Mouse (Mus musculus) heart, embryonic 13.5 days (tissue): ENCODE results near the gene Sprtn. TPM values are rescaled to one million over a fixed set of nuclear protein-coding genes. Genes with fewer than 3 reads are reported as not detected.

ENCODE experiments used
- ATAC-seq: fragments of 200-750 bp; cut with Nextera tagmentation; 2 replicates; pipeline ENCODE4 v1.8.0; 2017; ENCODE audit warnings: moderate TSS enrichment; ENCODE audit not compliant: insufficient number of reproducible peaks, low FRiP score, low TSS enrichment; ENCODE audit errors: extremely low read depth
- H3K27ac ChIP-seq: fragments of 300-500 bp; sonication (generic); replicated peaks from 2 replicates; pipeline ENCODE4 v1.5.1; 2015; ENCODE audit warnings: moderate library complexity, mild to moderate bottlenecking, inconsistent platforms
- H3K27me3 ChIP-seq: fragments of 300-500 bp; sonication (generic); replicated peaks from 2 replicates; pipeline ENCODE4 v1.6.1; 2015; ENCODE audit warnings: mild to moderate bottlenecking, inconsistent platforms
- H3K36me3 ChIP-seq: fragments of 300-500 bp; sonication (generic); 2 replicates; pipeline ENCODE4 v1.6.1; 2015; ENCODE audit warnings: mild to moderate bottlenecking, inconsistent platforms
- H3K4me1 ChIP-seq: fragments of 300-500 bp; sonication (generic); 2 replicates; pipeline ENCODE4 v1.6.1; 2015; ENCODE audit warnings: inconsistent platforms
- H3K4me2 ChIP-seq: fragments of 300-500 bp; sonication (generic); 2 replicates; pipeline ENCODE4 v1.6.1; 2015; ENCODE audit warnings: inconsistent platforms, mild to moderate bottlenecking, moderate library complexity
- H3K4me3 ChIP-seq: fragments of 300-500 bp; sonication (generic); 2 replicates; pipeline ENCODE4 v1.5.1; 2015; ENCODE audit warnings: moderate library complexity, mild to moderate bottlenecking, inconsistent platforms
- H3K9ac ChIP-seq: fragments of 300-500 bp; sonication (generic); 2 replicates; pipeline ENCODE4 v1.6.1; 2015; ENCODE audit warnings: inconsistent platforms, mild to moderate bottlenecking, moderate library complexity
- H3K9me3 ChIP-seq: fragments of 300-500 bp; sonication (generic); 2 replicates; pipeline ENCODE4 v1.6.1; 2016; ENCODE audit warnings: inconsistent platforms
- WGBS: fragments of 180-500 bp; shearing (Covaris S2); methylation state at CpG from one replicate; pipeline ENCODE4 v1.1.7; 2015; ENCODE audit warnings: mixed read lengths; 5-methylcytosine and 5-hydroxymethylcytosine counted together
- polyA plus RNA-seq: library from polyadenylated mRNA; unstranded; fragments of >200 nt; fragmentation: Nextera tagmentation; extraction: Ambion mirVana; gene quantifications from 2 replicates; pipeline ENCODE4 v1.2.1, GENCODE M21; 2015

Sprtn gene
- polyA plus RNA-seq, 1 experiment from 2014 or later, result 7.1 TPM

DNA sequence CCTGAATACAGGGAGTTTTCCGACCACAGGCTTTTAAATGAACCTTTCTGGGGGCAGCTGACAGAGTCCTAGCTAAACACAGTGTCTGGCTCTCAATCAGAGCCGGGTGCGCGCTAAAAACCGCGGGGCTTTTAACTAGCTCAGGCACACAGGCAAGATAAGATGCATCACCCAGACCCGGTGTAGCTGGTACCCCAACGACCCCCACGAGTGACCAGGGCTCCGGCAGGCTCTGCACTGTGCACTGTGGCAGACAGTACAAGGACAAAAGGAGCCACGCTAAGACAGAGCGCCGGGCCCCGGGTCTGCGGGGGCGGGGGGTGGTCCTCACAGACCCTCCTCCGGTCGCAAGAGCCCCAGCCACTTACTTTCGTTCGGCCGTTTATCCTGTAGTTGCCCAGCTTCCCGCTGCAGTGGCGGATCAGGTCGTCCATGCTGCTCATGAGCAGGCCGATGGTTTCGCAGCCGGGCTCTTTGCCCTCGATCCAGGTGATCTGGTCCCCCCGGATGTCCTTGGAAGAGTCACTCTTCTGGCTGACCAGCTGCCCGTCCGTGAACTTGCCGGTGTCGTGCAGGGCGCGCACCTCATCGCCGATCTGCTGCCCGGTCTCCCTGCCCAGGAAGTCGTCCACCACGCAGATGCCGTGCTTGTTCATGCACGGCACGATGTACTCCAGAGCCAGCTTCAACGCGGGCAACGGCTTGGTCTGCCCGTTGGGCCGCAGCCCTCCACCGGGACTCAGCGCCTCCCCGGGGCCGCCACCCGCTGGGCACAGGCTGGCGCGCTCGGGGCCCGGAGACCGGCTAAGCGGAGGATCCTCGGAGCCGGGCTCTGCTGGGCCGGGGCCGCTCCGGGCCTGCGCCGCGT lies 50.4 kb downstream of the Sprtn start:
- H3K4me1 ChIP-seq, result peaks cover 56% of the 10 kb centered on the region
- H3K36me3 ChIP-seq, result 0 out of 2 replicates have a peak, but pooled peaks cover 10% of the 10 kb centered on the region
- no peaks in the 10 kb centered on the region for H3K9me3 ChIP-seq
- no peaks in the 10 kb centered on the region for H3K27me3 ChIP-seq
- peak overlapping the region; percentile 84 for H3K4me3 ChIP-seq
- ATAC-seq, result peak; percentile 19; the same call in 1 of the 2 replicates
- peak overlapping the region; percentile 97 for H3K9ac ChIP-seq
- H3K4me2 ChIP-seq, result peak overlapping the region; percentile 92
- WGBS, result under 1% methylated on average over 67 of the region's 67 CpGs
- peak overlapping the region; percentile 98 for H3K27ac ChIP-seq

DNA sequence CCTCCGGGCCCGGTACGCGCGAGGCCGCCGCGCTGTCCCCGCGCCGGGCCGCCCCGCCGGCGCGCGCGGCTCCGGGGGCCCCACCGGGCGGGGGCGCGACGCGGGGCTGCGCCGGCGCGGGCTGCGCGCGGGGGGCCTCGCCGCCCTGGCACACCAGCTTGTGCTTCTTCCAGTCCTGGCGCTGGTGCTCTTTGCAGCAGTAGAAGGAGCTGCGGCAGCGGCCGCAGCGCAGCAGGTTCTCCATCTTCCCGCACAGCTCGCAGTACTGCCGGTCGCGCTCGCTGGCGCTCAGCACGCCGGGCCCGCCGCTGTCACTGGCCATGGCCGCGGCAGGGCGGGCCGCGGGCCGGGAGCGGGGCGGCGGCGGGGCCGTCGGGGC lies 51.0 kb downstream of the Sprtn start:
- peak; percentile 21; the same call in 1 of the 2 replicates for ATAC-seq
- H3K27ac ChIP-seq, result peak overlapping the region; percentile 98
- whole genome bisulfite sequencing, result 1% methylated on average over 45 of the region's 62 CpGs

DNA sequence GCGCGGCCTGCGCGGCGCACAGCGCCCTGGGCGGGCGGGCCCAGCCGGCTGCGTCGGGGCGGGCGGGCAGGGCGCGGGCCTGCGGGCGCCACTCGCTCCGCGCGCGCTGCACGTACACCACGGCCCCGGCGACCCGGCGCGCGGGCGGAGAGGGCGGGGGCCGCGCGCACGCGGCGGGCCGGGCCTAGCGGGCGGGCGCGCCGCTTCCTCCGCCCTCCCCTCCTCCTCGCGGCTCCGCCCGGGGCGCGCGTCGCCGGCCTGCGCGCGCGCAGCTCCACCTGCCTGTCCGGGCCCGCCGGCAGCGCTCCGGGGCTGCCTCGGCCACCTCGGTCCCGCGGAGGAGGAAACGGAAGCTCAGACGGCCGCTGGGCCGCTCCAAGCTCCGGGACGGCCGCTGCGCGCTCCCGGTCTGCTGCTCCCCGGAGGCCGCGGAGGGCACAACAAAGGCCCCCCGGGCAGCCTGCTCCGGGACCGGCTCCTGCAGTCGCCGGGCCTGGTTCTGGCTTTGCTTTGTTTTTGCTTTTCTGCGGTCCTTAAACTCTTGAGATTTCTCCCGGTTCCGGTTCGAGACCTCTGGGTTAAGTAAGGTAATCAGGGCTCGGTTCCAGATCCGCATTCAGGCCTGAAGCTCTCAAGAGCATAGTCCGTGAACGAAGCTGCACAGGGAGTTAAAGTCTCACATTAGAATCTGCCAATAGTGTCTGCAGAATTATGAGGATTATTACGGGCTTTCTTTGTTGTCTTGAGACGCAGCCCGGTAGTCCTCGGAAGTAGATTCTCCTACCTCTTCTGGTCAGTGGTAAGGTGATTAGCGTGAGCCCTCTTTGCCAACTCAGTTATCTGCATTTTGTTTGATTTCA lies 51.8 kb downstream of the Sprtn start, which contains the start of gene Egln1:
Gene Egln1, minus strand, starts transcription at position 116 of the 860 bp plus-strand sequence.
- under 1% methylated on average over 70 of the region's 98 CpGs for WGBS
- ATAC-seq, result peak; percentile 76; the same call in 1 of the 2 replicates
- 0 out of 2 replicates have a peak, but pooled peaks cover 8% of the 10 kb centered on the region for H3K36me3 ChIP-seq

More for the DNA sequence above, 51.0 kb downstream of the Sprtn start:
- Histone ChIP-seq H3K36me3 (0 out of 2 replicates have a peak, but pooled peaks cover 10% of the 10 kb centered on the region), H3K9me3 (no peaks in the 10 kb centered on the region), H3K27me3 (no peaks in the 10 kb centered on the region), H3K9ac (peak overlapping the region; percentile 97), H3K4me2 (peak overlapping the region; percentile 92), H3K4me3 (peak overlapping the region; percentile 84), H3K4me1 (peaks cover 51% of the 10 kb centered on the region)

DNA sequence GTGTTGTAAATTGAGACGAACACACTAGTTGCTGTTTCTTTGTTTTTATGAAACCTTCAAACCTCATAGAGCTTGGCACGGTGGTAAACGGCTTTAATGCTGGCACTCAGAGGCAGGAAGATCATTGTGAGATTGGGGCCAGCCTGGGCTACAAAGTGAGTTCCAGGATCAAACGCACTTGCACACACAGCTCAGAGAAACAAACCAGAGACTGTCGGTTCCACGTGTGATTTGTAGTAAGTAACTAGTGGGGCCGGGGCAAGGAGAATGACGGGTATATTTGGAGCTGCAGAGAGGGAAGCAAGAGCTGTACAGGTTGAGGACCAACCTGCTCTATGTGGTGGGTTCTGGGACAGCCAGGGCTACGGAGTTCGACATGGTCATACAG lies 52.4 kb downstream of the Sprtn start:
- no peak for ATAC-seq
- peaks cover 47% of the 10 kb centered on the region for H3K4me1 ChIP-seq
- H3K4me3 ChIP-seq, result peak overlapping the region; percentile 84
- WGBS, result 33% methylated on average over 10 of the region's 10 CpGs
- peak overlapping the region; percentile 98 for H3K27ac ChIP-seq
- 0 out of 2 replicates have a peak, but pooled peaks cover 5% of the 10 kb centered on the region for H3K36me3 ChIP-seq
- H3K9me3 ChIP-seq, result no peaks in the 10 kb centered on the region
- peak overlapping the region; percentile 92 for H3K4me2 ChIP-seq
- no peaks in the 10 kb centered on the region for H3K27me3 ChIP-seq
- H3K9ac ChIP-seq, result peak overlapping the region; percentile 97

More for the DNA sequence above, 51.8 kb downstream of the Sprtn start, which contains the start of gene Egln1:
- peak within 1 kb of the TSS; percentile 84 for H3K4me3 ChIP-seq
- H3K4me1 ChIP-seq, result peaks cover 47% of the 10 kb centered on the region
- peak within 1 kb of the TSS; percentile 97 for H3K9ac ChIP-seq
- no peaks in the 10 kb centered on the region for H3K27me3 ChIP-seq
- H3K9me3 ChIP-seq, result no peaks in the 10 kb centered on the region
- peak within 1 kb of the TSS; percentile 98 for H3K27ac ChIP-seq
- peak within 1 kb of the TSS; percentile 92 for H3K4me2 ChIP-seq

DNA sequence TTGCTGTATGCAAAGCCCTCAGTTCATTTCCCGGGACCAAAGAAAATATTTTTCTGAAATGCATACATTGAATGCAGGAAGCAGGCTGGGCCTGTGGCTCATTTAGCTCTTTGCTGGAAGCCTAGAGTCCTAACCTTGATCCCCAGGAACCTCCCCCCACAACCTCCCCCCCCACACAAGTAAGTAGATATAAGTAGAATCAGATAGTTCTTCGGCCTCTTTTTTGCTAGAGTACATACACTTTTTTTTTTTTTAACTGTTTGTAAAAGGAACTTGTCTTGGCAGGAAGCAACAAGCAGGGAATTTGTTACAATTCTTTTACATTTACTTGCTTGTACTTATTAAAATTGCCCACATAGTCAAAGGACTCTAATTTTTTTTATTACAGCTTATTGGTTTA lies 53.2 kb downstream of the Sprtn start:
- no peak for ATAC-seq
- Histone ChIP-seq H3K4me3 (peak overlapping the region; percentile 84), H3K9me3 (no peaks in the 10 kb centered on the region), H3K4me2 (peak overlapping the region; percentile 92), H3K4me1 (peaks cover 40% of the 10 kb centered on the region), H3K27ac (0 out of 2 replicates have a peak overlapping the region, but pooled peaks have one; percentile 98), H3K9ac (peak overlapping the region; percentile 97), H3K27me3 (no peaks in the 10 kb centered on the region), H3K36me3 (0 out of 2 replicates have a peak, but pooled peaks cover 5% of the 10 kb centered on the region)
- 67% methylated on average over 2 of the region's 2 CpGs for WGBS

DNA sequence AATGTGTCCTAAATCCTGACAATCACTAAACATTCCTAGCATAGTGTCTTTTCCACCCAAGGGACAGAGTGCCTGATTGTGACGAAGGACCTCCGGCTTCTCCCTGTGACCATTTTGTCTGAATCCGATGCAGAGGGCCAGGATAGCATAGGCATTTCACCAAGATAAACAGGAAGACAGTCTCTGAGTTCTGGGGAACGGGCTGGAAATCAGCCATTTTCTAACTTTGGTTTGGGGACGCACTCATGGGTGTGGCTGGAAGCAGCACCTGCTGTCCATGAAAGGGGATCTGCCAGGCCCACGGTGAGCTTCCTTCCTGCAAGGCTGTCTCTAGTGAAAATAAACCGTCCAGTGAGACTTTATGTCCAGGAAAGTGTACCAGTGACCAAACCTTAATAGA lies 55.5 kb downstream of the Sprtn start:
- 0 out of 2 replicates have a peak, but pooled peaks cover 5% of the 10 kb centered on the region for H3K36me3 ChIP-seq
- H3K4me2 ChIP-seq, result no peak overlapping the region
- no peaks in the 10 kb centered on the region for H3K27me3 ChIP-seq
- no peak overlapping the region for H3K4me3 ChIP-seq
- H3K27ac ChIP-seq, result 0 out of 2 replicates have a peak overlapping the region, but pooled peaks have one; percentile 5
- no peak for ATAC-seq
- no peaks in the 10 kb centered on the region for H3K9me3 ChIP-seq
- WGBS, result 71% methylated on average over 7 of the region's 7 CpGs
- H3K9ac ChIP-seq, result no peak overlapping the region
- H3K4me1 ChIP-seq, result peaks cover 28% of the 10 kb centered on the region

DNA sequence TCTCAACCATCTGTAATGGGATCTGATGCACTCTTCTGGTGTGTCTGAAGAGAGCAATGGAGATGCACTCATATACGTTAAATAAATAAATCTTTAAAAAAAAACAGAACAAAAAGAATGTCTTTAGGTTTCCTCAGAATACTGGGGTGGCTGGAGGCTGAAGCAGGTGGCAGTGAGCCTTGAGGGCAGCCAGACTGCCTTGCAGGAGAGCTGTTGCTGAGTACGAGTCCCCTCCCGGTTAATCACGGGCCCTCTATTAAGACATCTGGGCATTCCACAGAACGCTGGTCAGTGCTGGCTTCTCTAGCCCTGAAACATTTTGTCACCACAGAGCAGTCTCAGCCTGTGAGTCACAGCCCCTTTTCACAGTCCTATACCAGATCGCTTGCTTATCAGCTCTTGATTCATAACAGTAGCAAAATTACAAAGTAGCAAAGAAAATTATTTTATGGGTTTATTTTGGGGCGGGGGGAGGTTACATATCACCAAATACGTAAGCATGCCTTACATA lies 56.9 kb downstream of the Sprtn start:
- H3K4me2 ChIP-seq, result no peak overlapping the region
- H3K27me3 ChIP-seq, result no peaks in the 10 kb centered on the region
- H3K9ac ChIP-seq, result no peak overlapping the region
- H3K4me3 ChIP-seq, result no peak overlapping the region
- H3K4me1 ChIP-seq, result peaks cover 40% of the 10 kb centered on the region
- no peak for ATAC-seq
- 0 out of 2 replicates have a peak, but pooled peaks cover 5% of the 10 kb centered on the region for H3K36me3 ChIP-seq
- WGBS, result 60% methylated on average over 8 of the region's 8 CpGs
- H3K27ac ChIP-seq, result 0 out of 2 replicates have a peak overlapping the region, but pooled peaks have one; percentile 7
- H3K9me3 ChIP-seq, result no peaks in the 10 kb centered on the region

Other genes with a start within 250 kb of the Sprtn start
- gene 2310022B05Rik, start 234.5 kb upstream of the Sprtn start, polyA plus RNA-seq, result 37.8 TPM in 2 replicates
- gene Ttc13, start 175.9 kb upstream of the Sprtn start, polyA plus RNA-seq, result 27.0 and 28.2 TPM in 2 replicates
- 14.0 and 17.2 TPM in 2 replicates for gene Arv1, start 175.7 kb upstream of the Sprtn start, polyA plus RNA-seq
- gene Fam89a, start 146.1 kb upstream of the Sprtn start, polyA plus RNA-seq, result 2.2 and 2.4 TPM in 2 replicates
- 0.16 and 0.17 TPM in 2 replicates for gene Trim67, start 104.8 kb upstream of the Sprtn start, polyA plus RNA-seq
- gene Gnpat, start 34.9 kb upstream of the Sprtn start, polyA plus RNA-seq, result 94.8 and 101 TPM in 2 replicates
- gene 2810004N23Rik, start 34.8 kb upstream of the Sprtn start, polyA plus RNA-seq, result 47.8 and 52.9 TPM in 2 replicates
- 5.9 and 6.2 TPM in 2 replicates for gene Exoc8, start 181 bp upstream of the Sprtn start, polyA plus RNA-seq
- 13.5 and 15.0 TPM in 2 replicates for gene Egln1, start 51.4 kb downstream of the Sprtn start, polyA plus RNA-seq
- gene Tsnax, start 115.1 kb downstream of the Sprtn start, polyA plus RNA-seq, result 80.3 and 87.4 TPM in 2 replicates
- gene Disc1, start 156.3 kb downstream of the Sprtn start, polyA plus RNA-seq, result 2.2 and 2.4 TPM in 2 replicates